Mouse (Mus musculus): ENCODE measurements around the gene Gstk1.

DNA sequence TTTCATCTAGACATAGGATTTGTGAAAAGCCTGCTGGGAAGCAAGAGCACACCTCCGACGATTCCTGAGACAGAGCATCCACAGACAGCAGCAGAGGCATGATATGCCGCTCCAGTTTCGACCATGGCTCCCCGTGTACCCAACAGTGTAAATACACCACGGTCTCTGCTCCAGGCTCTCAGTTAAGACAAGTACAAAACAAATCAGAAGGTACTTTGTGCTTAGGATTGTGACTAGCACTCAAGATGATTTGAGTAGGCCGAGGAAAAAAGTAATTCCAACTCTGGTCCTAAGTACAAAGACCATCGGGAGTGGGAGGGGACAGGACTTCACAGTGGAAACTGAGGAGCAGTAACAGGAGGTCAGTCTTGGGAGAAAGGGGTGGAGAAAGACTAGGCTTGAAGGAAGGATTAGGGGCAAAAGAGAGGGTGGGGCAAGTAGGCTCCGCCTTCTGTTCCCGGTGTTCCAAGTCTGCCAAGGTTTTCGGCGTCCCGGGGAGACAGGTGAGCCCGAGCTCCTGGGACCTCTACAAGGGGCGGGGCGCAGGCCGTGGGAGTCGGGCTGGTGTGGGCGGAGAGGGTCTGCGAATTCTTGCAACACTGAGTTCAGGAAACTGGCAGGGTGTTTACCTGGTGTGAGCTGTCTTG lies 15.9 kb downstream of the Gstk1 start, which contains the start of gene Tmem139:
- TF ChIP-seq CTCF (IDR thresholded peaks at IDR 0.05; ENCODE audit: low read depth) (no peak), EP300 (IDR thresholded peaks at IDR 0.05; ENCODE audit: low read depth) (no peak)

Data from heart, postnatal 0 days (tissue).